Mouse (Mus musculus): ENCODE results near the gene Slc35g3. TPM values are rescaled to one million over a fixed set of nuclear protein-coding genes. Genes with fewer than 3 reads are reported as not detected.

The Slc35g3 gene
- total RNA-seq, 2 experiments from 2014 or later = not detected

- no peak for DNase-seq (ENCODE audit: low spot score in 2 of 2)
Observed at GRCm38 (mm10) chr11:69787306-69787705, 25.5 kb upstream of the Slc35g3 start.

- DNase-seq (ENCODE audit: low spot score in 2 of 2) = no peak
Observed at GRCm38 (mm10) chr11:69784793-69785272, 23.1 kb upstream of the Slc35g3 start.

GRCm38 (mm10) chr11:69781828-69782227 lies 20.1 kb upstream of the Slc35g3 start:
- no peak for DNase-seq (ENCODE audit: low spot score in 2 of 2)

- no peak for DNase-seq (ENCODE audit: low spot score in 2 of 2)
Observed at GRCm38 (mm10) chr11:69778985-69779384, 17.2 kb upstream of the Slc35g3 start.

- no peak for DNase-seq (ENCODE audit: low spot score in 2 of 2)
Observed at GRCm38 (mm10) chr11:69778258-69778982, 16.7 kb upstream of the Slc35g3 start.

- DNase-seq (ENCODE audit: low spot score in 2 of 2) = no peak
Observed at GRCm38 (mm10) chr11:69777504-69778257, 15.9 kb upstream of the Slc35g3 start.

GRCm38 (mm10) chr11:69776488-69776887 lies 14.7 kb upstream of the Slc35g3 start:
- DNase-seq (ENCODE audit: low spot score in 2 of 2) = no peak

- no peak for DNase-seq (ENCODE audit: low spot score in 2 of 2)
Observed at GRCm38 (mm10) chr11:69775716-69776115, 13.9 kb upstream of the Slc35g3 start.

GRCm38 (mm10) chr11:69774961-69775360 lies 13.2 kb upstream of the Slc35g3 start:
- DNase-seq (ENCODE audit: low spot score in 2 of 2) = no peak

GRCm38 (mm10) chr11:69767625-69767909 lies 5.8 kb upstream of the Slc35g3 start:
- DNase-seq (ENCODE audit: low spot score in 2 of 2) = no peak

- DNase-seq (ENCODE audit: low spot score in 2 of 2) = no peak
Observed at GRCm38 (mm10) chr11:69766872-69767624, 5.3 kb upstream of the Slc35g3 start.

GRCm38 (mm10) chr11:69766126-69766609 lies 4.4 kb upstream of the Slc35g3 start:
- peak; percentile 65 to 78 for DNase-seq (ENCODE audit: low spot score in 2 of 2)

GRCm38 (mm10) chr11:69765221-69766125 lies 3.7 kb upstream of the Slc35g3 start, which contains the start of gene Zbtb4:
Zbtb4 (plus strand) TSS chr11:69765912.
- DNase-seq (ENCODE audit: low spot score in 2 of 2) = no peak

- DNase-seq (ENCODE audit: low spot score in 2 of 2) = no peak
Observed at GRCm38 (mm10) chr11:69763551-69763950, 1.8 kb upstream of the Slc35g3 start.

- DNase-seq (ENCODE audit: low spot score in 2 of 2) = no peak
Observed at GRCm38 (mm10) chr11:69760901-69761200, 917 bp downstream of the Slc35g3 start.

GRCm38 (mm10) chr11:69760160-69760900 lies 1.4 kb downstream of the Slc35g3 start:
- DNase-seq (ENCODE audit: low spot score in 2 of 2) = no peak

GRCm38 (mm10) chr11:69758971-69759721 lies 2.6 kb downstream of the Slc35g3 start:
- peak; percentile 86 to 94 for DNase-seq (ENCODE audit: low spot score in 2 of 2)

- DNase-seq (ENCODE audit: low spot score in 2 of 2) = peak; percentile 98
Observed at GRCm38 (mm10) chr11:69758478-69758970, 3.2 kb downstream of the Slc35g3 start, which contains the start of gene Polr2a. Polr2a (minus strand) TSS chr11:69758637.

GRCm38 (mm10) chr11:69758090-69758456 lies 3.7 kb downstream of the Slc35g3 start:
- peak; percentile 94 to 98 for DNase-seq (ENCODE audit: low spot score in 2 of 2)

All from layer of hippocampus, adult 18-20 months (tissue).